Mouse (Mus musculus): ENCODE results near the gene Lrfn5. TPM values are rescaled to one million over a fixed set of nuclear protein-coding genes. Genes with fewer than 3 reads are reported as not detected.
A peak's percentile ranks its signal among the peaks of the same experiment; 100 is the strongest.

Lrfn5 gene
- 0.17 and 0.60 TPM in 2 replicates for polyA plus RNA-seq (2015; fragmentation: Nextera tagmentation; extraction: Ambion mirVana)

- peak; percentile 88 for ATAC-seq (ENCODE audit: borderline replicate concordance, extremely low read depth, low FRiP score, low TSS enrichment)
- no peaks in the 10 kb centered on the region for H3K9me3 ChIP-seq
- peak within 1 kb of the TSS; percentile 91 for H3K4me2 ChIP-seq
- H3K9ac ChIP-seq = peak within 1 kb of the TSS; percentile 19; the same call in 1 of the 2 replicates
- peak within 1 kb of the TSS; percentile 52 for H3K4me3 ChIP-seq
- peaks cover 17% of the 10 kb centered on the region; the same call in 1 of the 2 replicates for H3K4me1 ChIP-seq
- no peak within 1 kb of the TSS for H3K27ac ChIP-seq
- H3K27me3 ChIP-seq = peaks cover 52% of the 10 kb centered on the region
- WGBS = under 1% methylated on average over 50 of the region's 50 CpGs
- H3K36me3 ChIP-seq = no peaks in the 10 kb centered on the region
Observed at GRCm38 (mm10) chr12:61522829-61523370, at the start of gene Lrfn5. Gene Lrfn5 (plus strand): TSS chr12:61523150.

GRCm38 (mm10) chr12:61521501-61522147 is 1.3 kb upstream of the Lrfn5 start:
- no peak for ATAC-seq (ENCODE audit: borderline replicate concordance, extremely low read depth, low FRiP score, low TSS enrichment)
- Histone ChIP-seq H3K9ac (no peak overlapping the region), H3K4me3 (no peak overlapping the region), H3K4me1 (peaks cover 17% of the 10 kb centered on the region; the same call in 1 of the 2 replicates), H3K4me2 (0 out of 2 replicates have a peak overlapping the region, but pooled peaks have one; percentile 28), H3K27me3 (peaks cover 52% of the 10 kb centered on the region), H3K36me3 (no peaks in the 10 kb centered on the region), H3K9me3 (no peaks in the 10 kb centered on the region), H3K27ac (no peak overlapping the region)
- WGBS = 2% methylated on average over 20 of the region's 20 CpGs

GRCm38 (mm10) chr12:61522148-61522828 is 662 bp upstream of the Lrfn5 start:
- H3K4me3 ChIP-seq = peak overlapping the region; percentile 52
- no peaks in the 10 kb centered on the region for H3K36me3 ChIP-seq
- 2% methylated on average over 6 of the region's 6 CpGs for WGBS
- peak overlapping the region; percentile 91 for H3K4me2 ChIP-seq
- H3K9ac ChIP-seq = no peak overlapping the region
- no peak; the same call in 1 of the 2 replicates for ATAC-seq (ENCODE audit: borderline replicate concordance, extremely low read depth, low FRiP score, low TSS enrichment)
- H3K4me1 ChIP-seq = peaks cover 17% of the 10 kb centered on the region; the same call in 1 of the 2 replicates
- no peak overlapping the region for H3K27ac ChIP-seq
- H3K9me3 ChIP-seq = no peaks in the 10 kb centered on the region
- peaks cover 52% of the 10 kb centered on the region for H3K27me3 ChIP-seq

- H3K27me3 ChIP-seq = peaks cover 52% of the 10 kb centered on the region
- H3K9ac ChIP-seq = no peak overlapping the region
- WGBS = 2% methylated on average over 16 of the region's 16 CpGs
Observed at GRCm38 (mm10) chr12:61523631-61524182, 757 bp downstream of the Lrfn5 start.

GRCm38 (mm10) chr12:61524183-61524651 is 1.3 kb downstream of the Lrfn5 start:
- Histone ChIP-seq H3K4me2 (peak overlapping the region; percentile 91), H3K9me3 (no peaks in the 10 kb centered on the region), H3K4me3 (peak overlapping the region; percentile 52), H3K27ac (no peak overlapping the region), H3K36me3 (no peaks in the 10 kb centered on the region), H3K9ac (no peak overlapping the region), H3K4me1 (peaks cover 17% of the 10 kb centered on the region; the same call in 1 of the 2 replicates), H3K27me3 (peaks cover 52% of the 10 kb centered on the region)
- under 1% methylated on average over 32 of the region's 33 CpGs for WGBS
- no peak for ATAC-seq (ENCODE audit: borderline replicate concordance, extremely low read depth, low FRiP score, low TSS enrichment)

More at GRCm38 (mm10) chr12:61523631-61524182, 757 bp downstream of the Lrfn5 start:
- H3K9me3 ChIP-seq = no peaks in the 10 kb centered on the region
- peak overlapping the region; percentile 52 for H3K4me3 ChIP-seq
- no peak overlapping the region for H3K27ac ChIP-seq
- no peak for ATAC-seq (ENCODE audit: borderline replicate concordance, extremely low read depth, low FRiP score, low TSS enrichment)
- peak overlapping the region; percentile 91 for H3K4me2 ChIP-seq
- H3K36me3 ChIP-seq = no peaks in the 10 kb centered on the region
- H3K4me1 ChIP-seq = peaks cover 17% of the 10 kb centered on the region; the same call in 1 of the 2 replicates

GRCm38 (mm10) chr12:61526199-61526598 is 3.2 kb downstream of the Lrfn5 start:
- H3K4me2 ChIP-seq = no peak overlapping the region
- H3K4me3 ChIP-seq = no peak overlapping the region
- H3K9me3 ChIP-seq = no peaks in the 10 kb centered on the region
- 3% methylated on average over 9 of the region's 9 CpGs for WGBS
- no peaks in the 10 kb centered on the region for H3K36me3 ChIP-seq
- H3K4me1 ChIP-seq = peaks cover 17% of the 10 kb centered on the region; the same call in 1 of the 2 replicates
- H3K9ac ChIP-seq = no peak overlapping the region
- no peak overlapping the region for H3K27ac ChIP-seq
- H3K27me3 ChIP-seq = peaks cover 44% of the 10 kb centered on the region
- no peak for ATAC-seq (ENCODE audit: borderline replicate concordance, extremely low read depth, low FRiP score, low TSS enrichment)

- Histone ChIP-seq H3K4me1 (no peaks in the 10 kb centered on the region), H3K4me2 (no peak overlapping the region), H3K36me3 (no peaks in the 10 kb centered on the region), H3K9me3 (no peaks in the 10 kb centered on the region), H3K27me3 (no peaks in the 10 kb centered on the region), H3K27ac (no peak overlapping the region), H3K4me3 (no peak overlapping the region), H3K9ac (no peak overlapping the region)
- WGBS = 78% methylated on average over 5 of the region's 5 CpGs
- ATAC-seq (ENCODE audit: borderline replicate concordance, extremely low read depth, low FRiP score, low TSS enrichment) = no peak
Observed at GRCm38 (mm10) chr12:61579949-61580348, 57.0 kb downstream of the Lrfn5 start.

GRCm38 (mm10) chr12:61600305-61600704 is 77.4 kb downstream of the Lrfn5 start:
- Histone ChIP-seq H3K4me1 (no peaks in the 10 kb centered on the region), H3K9me3 (no peaks in the 10 kb centered on the region), H3K4me2 (no peak overlapping the region), H3K27me3 (no peaks in the 10 kb centered on the region), H3K9ac (no peak overlapping the region), H3K27ac (no peak overlapping the region), H3K36me3 (no peaks in the 10 kb centered on the region), H3K4me3 (no peak overlapping the region)
- no peak for ATAC-seq (ENCODE audit: borderline replicate concordance, extremely low read depth, low FRiP score, low TSS enrichment)

GRCm38 (mm10) chr12:61607871-61608270 is 84.9 kb downstream of the Lrfn5 start:
- no peak for ATAC-seq (ENCODE audit: borderline replicate concordance, extremely low read depth, low FRiP score, low TSS enrichment)

GRCm38 (mm10) chr12:61610081-61610480 is 87.1 kb downstream of the Lrfn5 start:
- Histone ChIP-seq H3K4me1 (no peaks in the 10 kb centered on the region), H3K36me3 (no peaks in the 10 kb centered on the region), H3K9ac (no peak overlapping the region), H3K27ac (no peak overlapping the region), H3K9me3 (no peaks in the 10 kb centered on the region), H3K27me3 (no peaks in the 10 kb centered on the region), H3K4me2 (no peak overlapping the region), H3K4me3 (no peak overlapping the region)
- 75% methylated on average over 1 of the region's 1 CpGs for WGBS
- ATAC-seq (ENCODE audit: borderline replicate concordance, extremely low read depth, low FRiP score, low TSS enrichment) = no peak

More at GRCm38 (mm10) chr12:61607871-61608270, 84.9 kb downstream of the Lrfn5 start:
- H3K4me1 ChIP-seq = no peaks in the 10 kb centered on the region
- 82% methylated on average over 3 of the region's 3 CpGs for WGBS
- H3K4me3 ChIP-seq = no peak overlapping the region
- no peak overlapping the region for H3K9ac ChIP-seq
- no peaks in the 10 kb centered on the region for H3K36me3 ChIP-seq
- no peak overlapping the region for H3K27ac ChIP-seq
- H3K27me3 ChIP-seq = no peaks in the 10 kb centered on the region
- H3K4me2 ChIP-seq = no peak overlapping the region
- no peaks in the 10 kb centered on the region for H3K9me3 ChIP-seq

GRCm38 (mm10) chr12:61624532-61624931 is 101.6 kb downstream of the Lrfn5 start:
- no peak for ATAC-seq (ENCODE audit: borderline replicate concordance, extremely low read depth, low FRiP score, low TSS enrichment)
- Histone ChIP-seq H3K9ac (no peak overlapping the region), H3K4me2 (no peak overlapping the region), H3K4me3 (no peak overlapping the region), H3K27me3 (no peaks in the 10 kb centered on the region), H3K4me1 (no peaks in the 10 kb centered on the region), H3K27ac (no peak overlapping the region), H3K36me3 (no peaks in the 10 kb centered on the region), H3K9me3 (no peaks in the 10 kb centered on the region)

Measured in lung, embryonic 15.5 days (tissue).